Mouse (Mus musculus) heart, postnatal 4 days (tissue): ENCODE measurements at regions not wholly inside any gene's neighbourhood (a gene's known extent, or its start where the extent isn't known, plus 50 kb on each side); places are given as distances from the start of the nearest gene placed in this dataset.
A peak's percentile ranks its signal among the peaks of the same experiment; 100 is the strongest.

ENCODE experiments used
- DNase-seq: peaks from one replicate; pipeline ENCODE4 v3.0.0; 2021

GRCm38 (mm10) chr12:27283964-27284363, 58.4 kb downstream of the Sox11 start:
- DNase-seq, result peak; percentile 7

GRCm38 (mm10) chr12:27261965-27262364, 80.4 kb downstream of the Sox11 start:
- no peak for DNase-seq

GRCm38 (mm10) chr12:27254125-27254524, 88.2 kb downstream of the Sox11 start:
- peak; percentile 65 for DNase-seq

GRCm38 (mm10) chr12:27251521-27251920, 90.9 kb downstream of the Sox11 start:
- no peak for DNase-seq

- DNase-seq, result no peak
These were observed 93.9 kb downstream of the Sox11 start for GRCm38 (mm10) chr12:27248545-27248855.

- no peak for DNase-seq
These were observed 94.4 kb downstream of the Sox11 start for GRCm38 (mm10) chr12:27247756-27248544.

- no peak for DNase-seq
These were observed 106.6 kb downstream of the Sox11 start for GRCm38 (mm10) chr12:27235748-27236147.

GRCm38 (mm10) chr12:27221541-27221940, 120.8 kb downstream of the Sox11 start:
- no peak for DNase-seq

- no peak for DNase-seq
These were observed 141.2 kb downstream of the Sox11 start for GRCm38 (mm10) chr12:27201191-27201590.

- DNase-seq, result no peak
These were observed 148.4 kb downstream of the Sox11 start for GRCm38 (mm10) chr12:27194001-27194400.

GRCm38 (mm10) chr12:27191916-27192315, 150.5 kb downstream of the Sox11 start:
- no peak for DNase-seq

GRCm38 (mm10) chr12:27187480-27187879, 154.9 kb downstream of the Sox11 start:
- DNase-seq, result no peak

GRCm38 (mm10) chr12:27182397-27183375, 159.7 kb downstream of the Sox11 start:
- peak; percentile 54 for DNase-seq

- DNase-seq, result no peak
These were observed 168.8 kb downstream of the Sox11 start for GRCm38 (mm10) chr12:27173561-27173960.

GRCm38 (mm10) chr12:27173151-27173550, 169.2 kb downstream of the Sox11 start:
- no peak for DNase-seq

GRCm38 (mm10) chr12:27171595-27171994, 170.8 kb downstream of the Sox11 start:
- no peak for DNase-seq

- no peak for DNase-seq
These were observed 177.4 kb downstream of the Sox11 start for GRCm38 (mm10) chr12:27164920-27165504.

- DNase-seq, result no peak
These were observed 182.2 kb downstream of the Sox11 start for GRCm38 (mm10) chr12:27160063-27160686.

GRCm38 (mm10) chr12:27159416-27160062, 182.8 kb downstream of the Sox11 start:
- DNase-seq, result no peak

GRCm38 (mm10) chr12:27150871-27151853, 191.2 kb downstream of the Sox11 start:
- no peak for DNase-seq

- no peak for DNase-seq
These were observed 199.1 kb downstream of the Sox11 start for GRCm38 (mm10) chr12:27143310-27143709.
